Mouse (Mus musculus): Measurements from ENCODE around the gene Kalrn.

Gene Kalrn

DNA sequence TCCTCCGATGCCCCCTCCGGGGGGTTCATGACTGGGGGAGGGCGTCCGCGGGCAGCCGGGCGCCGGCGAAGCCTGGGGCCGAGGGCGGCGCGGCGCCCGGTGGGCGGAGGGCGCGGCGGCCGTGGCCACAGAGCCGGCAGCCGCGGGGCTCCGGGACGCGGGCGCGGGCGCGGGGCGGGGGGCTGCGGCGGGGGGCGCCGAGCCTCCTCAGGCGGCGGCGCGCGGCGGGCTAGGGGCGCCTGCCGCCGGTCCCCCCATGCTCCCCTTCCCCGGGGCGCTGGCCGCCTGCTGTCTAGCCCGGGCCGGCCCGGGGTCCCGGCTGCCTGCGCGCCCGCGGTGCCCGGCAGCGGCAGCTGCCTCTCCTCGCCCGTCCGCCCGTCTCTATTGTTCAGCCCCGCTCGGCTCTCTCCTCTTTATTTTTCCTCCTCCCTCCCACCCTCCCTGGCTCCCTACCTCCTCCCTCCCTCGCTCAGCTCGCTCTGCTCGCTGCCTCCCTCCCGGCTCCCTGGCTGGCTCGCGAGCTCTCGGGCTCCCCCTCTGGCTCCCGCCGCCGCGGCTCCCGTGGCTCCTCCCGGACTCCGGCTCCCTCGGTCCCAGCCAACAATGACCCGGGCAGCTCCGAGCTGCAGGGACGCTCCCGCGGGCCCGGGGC is at the start of gene Kalrn:
TSS of gene Kalrn (minus strand) at position 382 of the 652 bp plus-strand sequence.
- DNase-seq: peak; percentile 91 to 93

DNA sequence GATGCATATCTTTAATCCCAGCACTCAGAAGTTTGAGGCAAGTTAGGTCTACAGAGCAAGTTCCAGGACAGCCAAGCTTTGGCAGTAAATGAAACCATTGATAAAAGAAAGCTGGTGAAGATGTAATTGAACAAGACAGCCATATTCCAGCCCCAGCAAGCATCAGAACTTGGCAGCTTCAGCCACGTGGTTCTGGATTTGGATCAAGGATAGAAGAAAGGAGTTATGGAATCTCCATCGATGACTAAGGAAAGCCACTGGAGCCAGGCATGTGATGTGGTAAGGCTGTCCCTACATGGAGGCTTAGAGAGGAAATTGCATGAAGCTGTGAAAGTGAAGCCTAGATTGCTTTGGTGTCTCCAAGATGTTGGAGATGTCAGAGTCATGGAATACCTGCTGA is 40.7 kb upstream of the Kalrn start:
- no peak for DNase-seq

DNA sequence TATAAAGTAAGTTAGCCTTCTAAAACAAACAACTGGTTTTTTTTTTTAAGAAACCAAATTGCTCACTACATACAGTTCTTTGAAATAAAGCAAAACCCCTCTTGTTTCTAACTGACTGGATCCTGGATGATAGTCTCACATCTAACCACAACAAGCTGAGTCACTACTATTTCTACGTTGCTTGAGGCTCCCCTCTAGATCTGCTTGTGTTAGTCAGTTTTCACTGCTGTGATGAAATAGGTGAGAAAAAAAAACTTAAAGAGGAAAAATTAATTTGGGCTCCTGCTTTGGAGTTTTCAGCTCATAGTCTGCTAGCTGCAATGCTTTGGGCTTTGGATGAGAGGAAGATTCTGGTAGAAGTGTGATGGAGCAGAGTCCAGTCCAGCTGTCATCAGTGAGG is 36.8 kb upstream of the Kalrn start:
- no peak for DNase-seq

DNA sequence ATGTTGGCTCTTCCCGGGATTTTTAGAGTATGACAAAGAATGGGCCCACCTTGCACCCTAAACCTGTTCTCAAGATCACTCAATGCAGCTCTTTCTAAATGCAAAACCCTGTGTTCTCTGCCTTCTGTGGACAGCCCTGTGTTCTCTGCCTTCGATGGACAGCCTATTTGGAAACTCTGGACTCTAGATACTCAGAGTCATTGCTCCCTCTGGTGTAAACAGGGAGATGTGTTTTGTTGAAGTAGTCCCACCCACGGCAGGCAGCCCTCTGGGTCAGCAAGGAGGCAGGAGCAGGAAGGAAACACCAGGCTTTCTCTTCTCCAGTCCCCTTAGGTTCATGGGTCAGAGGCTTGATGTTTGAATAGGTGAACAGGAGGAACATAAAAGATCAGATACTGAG is 32.3 kb upstream of the Kalrn start:
- DNase-seq: peak; percentile 6 to 20

DNA sequence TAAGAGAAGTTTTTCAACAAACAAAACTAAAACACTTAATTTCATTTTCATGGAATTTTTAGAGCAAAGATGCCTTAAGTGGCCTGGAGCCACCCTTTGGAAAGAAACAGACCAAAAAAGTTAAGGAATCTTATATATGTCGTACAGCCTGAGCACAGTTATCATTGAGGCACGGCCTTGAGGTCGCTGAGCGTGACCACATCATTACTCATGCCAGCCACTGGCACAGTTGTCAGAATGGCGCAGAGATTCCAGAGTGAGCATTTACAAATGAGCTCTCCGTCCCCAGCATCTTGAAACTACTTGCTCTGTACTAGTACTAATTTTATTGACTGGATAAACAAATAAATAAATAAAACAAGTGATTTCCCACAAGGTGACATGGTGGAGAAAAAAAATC is 30.5 kb upstream of the Kalrn start:
- DNase-seq: no peak

DNA sequence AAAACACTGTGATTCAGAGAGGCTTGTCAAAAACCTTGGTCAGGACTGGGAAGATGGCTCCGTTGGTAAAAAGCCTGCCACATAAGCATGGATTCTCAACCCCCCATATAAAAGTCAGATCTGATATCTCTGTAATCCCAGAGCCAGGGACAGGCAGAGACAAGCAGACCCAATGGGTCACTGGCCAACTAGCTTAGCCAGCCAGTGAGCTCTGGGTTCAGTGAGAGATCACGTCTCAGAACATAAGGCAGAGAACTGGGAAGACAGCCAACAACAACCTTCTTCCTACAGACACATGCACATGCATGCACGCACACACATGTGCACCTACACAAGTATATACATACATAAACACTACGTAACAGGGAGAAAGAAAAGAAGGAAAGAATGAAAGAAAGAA is 29.7 kb upstream of the Kalrn start:
- DNase-seq: no peak

- no peak for DNase-seq
Observed at GRCm38 (mm10) chr16:34601954-34602353, 28.6 kb upstream of the Kalrn start.

- DNase-seq: no peak
Observed at GRCm38 (mm10) chr16:34595294-34595693, 22.0 kb upstream of the Kalrn start.

DNA sequence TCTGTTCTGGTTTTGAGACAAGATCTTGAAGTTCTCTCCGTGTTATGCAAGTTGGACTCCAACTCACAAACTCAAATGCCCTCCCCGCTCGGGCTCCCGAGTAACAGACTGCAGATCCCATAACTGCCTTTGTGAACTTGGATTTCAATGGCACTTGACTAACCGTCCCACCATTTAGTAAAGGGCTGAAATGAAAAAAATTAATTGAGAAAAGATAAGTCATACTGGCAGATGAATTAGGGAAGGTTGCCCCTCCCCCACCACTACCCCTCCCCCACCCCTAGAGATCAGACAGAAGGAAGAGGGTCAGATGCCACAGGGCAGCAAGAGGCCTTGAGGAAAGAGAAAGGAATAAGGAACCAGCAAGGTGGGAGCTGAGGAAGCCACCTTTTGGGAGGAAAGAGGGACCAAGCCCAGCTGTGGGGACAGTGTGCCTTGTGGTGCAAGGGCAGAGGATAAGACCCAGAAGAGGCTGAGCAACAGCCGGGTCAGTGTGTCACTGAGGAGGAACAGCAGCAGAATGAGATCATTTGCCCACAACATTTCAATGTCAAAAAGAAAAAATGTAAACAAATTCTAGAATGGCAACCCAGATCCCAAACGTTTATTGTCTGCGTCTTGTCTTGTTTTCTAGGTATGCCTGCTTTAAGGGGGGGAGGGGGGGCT is 21.4 kb upstream of the Kalrn start:
- DNase-seq: no peak

DNA sequence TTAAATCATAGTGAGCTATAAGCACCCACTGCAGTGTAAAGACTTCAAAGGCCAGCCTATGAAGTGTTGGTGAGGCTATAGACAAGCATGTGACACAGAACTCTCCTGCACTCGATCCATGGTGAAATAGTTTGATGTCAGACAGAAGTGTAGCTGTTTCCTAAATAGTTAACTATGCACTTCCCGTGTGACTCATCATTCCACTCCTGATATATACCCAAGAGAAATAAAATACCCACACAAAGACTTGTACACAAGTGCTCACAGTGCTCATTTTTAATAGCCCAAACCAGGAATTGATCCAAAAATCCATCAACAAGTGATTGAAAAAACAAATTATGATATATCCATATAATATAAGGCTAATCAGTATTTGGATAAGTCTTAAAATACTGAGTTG is 19.4 kb upstream of the Kalrn start:
- DNase-seq: no peak

- no peak for DNase-seq
Observed at GRCm38 (mm10) chr16:34591934-34592333, 18.6 kb upstream of the Kalrn start.

DNA sequence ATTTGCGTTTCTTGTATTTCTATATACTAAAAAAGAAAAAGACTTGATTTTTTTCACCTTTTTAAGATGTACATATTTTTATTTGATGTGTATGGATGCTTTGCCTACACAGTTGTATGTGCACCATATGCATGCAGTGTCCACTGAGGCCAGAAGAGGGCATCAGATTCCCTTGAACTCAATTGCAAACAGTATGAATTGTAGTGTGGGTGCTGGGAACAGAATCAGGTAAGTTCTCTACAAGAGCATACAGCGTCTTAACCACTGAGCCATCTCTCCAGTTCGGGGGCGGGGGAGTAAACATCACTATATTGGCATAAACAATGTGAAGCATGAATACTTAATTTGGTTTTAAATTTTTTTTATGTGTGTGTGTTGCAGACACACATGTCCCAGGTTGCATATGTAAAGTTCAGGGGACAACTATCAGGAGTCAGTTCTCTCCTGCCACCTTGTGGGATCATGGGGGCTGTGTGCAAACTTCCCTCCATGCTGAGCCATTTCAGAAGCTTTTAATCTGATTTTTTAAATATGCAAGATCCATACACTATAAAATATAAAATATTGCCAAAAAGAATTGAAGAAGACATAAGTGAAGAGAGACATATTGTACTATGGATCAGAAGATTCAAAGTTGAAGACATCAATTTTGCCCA is 6.5 kb upstream of the Kalrn start:
- DNase-seq: no peak

DNA sequence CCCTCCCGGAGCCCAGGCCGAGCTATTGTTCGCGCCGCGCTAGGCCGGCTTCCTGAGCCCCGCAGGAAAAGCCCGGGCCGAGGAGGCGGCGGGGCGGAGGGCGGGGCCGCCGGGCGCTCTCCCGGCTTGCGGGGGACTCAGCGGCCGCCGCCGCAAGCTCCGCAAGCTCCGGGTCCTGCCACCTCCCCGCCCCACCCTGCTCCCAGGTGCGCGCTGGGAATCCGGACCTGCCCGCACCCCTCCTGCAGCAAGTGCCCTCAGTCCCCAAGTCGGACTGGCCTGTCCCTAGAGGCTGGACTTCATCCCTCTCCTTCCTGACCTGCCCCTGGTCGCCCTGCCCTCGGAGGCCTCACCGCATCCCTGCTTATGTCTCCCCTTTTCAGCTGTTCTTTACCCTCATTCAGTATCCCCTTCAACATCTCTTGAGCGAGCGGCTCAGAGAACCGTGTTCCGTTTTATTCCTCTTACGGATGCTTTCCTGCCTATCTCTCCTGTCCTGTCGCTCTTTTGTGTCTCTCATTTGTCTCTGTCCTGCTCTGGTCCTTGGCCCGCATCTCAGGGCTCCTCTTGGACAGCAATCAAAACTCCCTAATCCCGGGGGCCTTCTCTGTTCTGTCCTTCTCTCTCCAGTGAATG is 642 bp upstream of the Kalrn start:
- DNase-seq: no peak

GRCm38 (mm10) chr16:34572406-34573150 is 754 bp downstream of the Kalrn start:
- peak; percentile 39 to 44 for DNase-seq

DNA sequence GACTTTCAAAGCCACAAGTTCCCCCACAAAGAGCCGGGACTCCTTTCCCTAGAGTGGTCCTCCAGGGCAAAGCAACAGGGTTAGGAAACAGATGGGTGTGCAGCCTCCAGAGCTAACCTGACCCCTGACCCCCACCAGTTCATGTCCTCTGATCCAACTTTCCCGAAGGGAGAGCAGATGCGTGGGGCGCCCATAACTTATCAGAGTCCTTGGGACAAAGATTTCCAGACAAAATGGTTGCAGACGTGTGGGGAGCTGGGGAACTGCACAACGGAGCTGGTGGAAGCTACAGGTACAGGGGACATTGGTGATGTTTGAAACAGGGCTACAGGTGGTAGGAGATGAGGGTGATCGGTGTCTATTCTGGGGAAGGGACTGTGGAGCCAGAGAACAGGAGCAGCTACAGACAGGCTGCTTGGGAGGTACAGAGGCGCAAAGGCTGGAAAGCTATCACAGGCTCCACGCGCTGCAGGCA is 1.4 kb downstream of the Kalrn start:
- DNase-seq: peak in 1 of 2 experiments; percentile 14

GRCm38 (mm10) chr16:34569897-34570296 is 3.4 kb downstream of the Kalrn start:
- no peak for DNase-seq

GRCm38 (mm10) chr16:34568831-34569230 is 4.5 kb downstream of the Kalrn start:
- no peak for DNase-seq

DNA sequence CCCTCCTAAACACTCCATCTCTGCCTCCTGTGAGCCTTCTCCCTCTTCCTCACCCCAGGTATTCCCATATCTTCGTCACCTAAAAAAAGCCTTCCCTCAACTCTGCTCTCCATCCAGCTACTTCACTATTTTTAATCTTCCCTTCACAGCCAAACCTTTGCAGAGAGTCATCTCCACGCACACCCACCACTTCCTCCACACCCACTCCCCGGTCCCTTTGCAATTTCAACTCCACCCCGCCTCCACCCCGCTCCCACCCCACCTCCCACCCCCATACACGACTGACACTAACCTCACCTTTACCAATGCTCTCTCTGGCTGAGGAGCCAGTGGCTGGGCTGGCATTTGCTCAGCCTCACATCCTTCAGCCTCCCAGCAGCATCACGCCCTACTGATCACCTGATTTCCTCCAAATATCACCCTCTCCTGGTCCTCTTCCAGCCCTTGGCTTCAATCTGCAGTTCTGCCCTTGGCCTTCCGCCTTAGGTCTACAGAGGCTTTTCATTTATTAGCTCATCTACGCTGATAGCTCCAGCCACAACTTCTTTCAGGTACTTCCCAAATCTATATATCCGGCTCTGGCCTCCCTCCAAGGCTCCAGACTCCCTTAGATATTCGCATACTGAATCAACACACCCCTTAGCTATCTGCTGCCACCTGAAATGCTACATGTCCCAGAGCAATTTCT is 9.6 kb downstream of the Kalrn start:
- no peak for DNase-seq

DNA sequence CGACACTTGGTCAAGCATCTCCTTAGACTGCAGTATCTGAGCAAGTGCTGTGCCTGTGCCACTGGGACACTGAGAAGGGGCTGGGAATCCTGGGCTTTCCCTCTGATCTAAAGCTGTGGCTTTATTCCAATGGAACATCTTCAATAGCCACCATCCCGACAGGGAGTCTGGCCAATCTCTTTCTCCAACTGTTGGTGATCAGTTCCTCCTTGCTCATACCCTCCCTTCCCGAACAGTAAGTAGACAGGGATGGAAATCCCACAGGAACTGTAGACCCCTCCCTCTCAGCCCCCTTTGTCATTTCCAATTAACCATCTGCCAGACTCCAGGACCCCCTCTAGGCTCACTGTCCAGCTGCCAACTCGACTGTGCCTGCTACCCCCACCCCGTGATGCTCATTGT is 11.6 kb downstream of the Kalrn start:
- DNase-seq: no peak

DNA sequence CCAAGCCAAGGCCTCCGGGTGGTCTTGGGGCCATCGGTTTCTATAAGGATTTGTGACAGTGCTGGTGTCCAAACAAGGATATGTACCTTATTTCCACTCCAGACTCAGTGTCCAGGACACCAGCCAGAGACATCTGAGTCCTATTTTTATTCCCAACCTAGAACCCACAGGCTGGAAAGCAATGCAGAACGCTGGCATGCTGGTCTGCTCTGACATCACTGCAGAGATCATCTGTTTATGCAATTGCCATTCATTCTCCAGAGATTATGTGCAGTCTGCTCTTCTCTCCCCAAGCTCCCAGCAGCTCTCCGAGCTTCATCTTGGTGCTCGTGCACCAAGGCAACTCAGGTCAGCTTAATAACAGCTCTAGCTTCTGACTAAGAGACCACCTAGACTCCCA is 12.5 kb downstream of the Kalrn start:
- DNase-seq: peak; percentile 38 to 55

DNA sequence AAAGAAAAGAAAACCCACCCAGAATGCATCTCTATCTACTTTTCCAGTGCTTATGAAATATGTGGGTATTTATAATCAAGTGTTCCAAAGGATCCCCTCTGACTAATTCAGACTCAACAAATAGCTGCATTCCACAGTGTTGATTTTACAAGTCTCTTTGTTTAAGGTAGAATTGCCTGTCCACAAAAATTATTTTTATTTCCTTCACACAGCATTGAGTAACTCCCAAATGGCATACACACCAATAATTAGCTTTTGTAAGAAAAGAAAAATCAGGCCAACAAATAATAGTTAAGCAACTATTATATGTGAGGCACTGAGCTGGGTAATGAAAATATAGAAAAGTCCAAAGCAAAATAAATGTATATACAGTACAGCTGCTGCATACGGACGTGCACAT is 12.9 kb downstream of the Kalrn start:
- no peak for DNase-seq

- DNase-seq: no peak
Observed at GRCm38 (mm10) chr16:34557891-34558290, 15.4 kb downstream of the Kalrn start.
